Mouse (Mus musculus): ENCODE measurements around the gene Prkacb. TPM values are rescaled to one million over a fixed set of nuclear protein-coding genes. Genes with fewer than 3 reads are reported as not detected.

The Prkacb gene
- total and polyA plus RNA-seq, 2 experiments from 2014 or later: 180 to 235 TPM

- TF ChIP-seq CTCF (IDR thresholded peaks at IDR 0.05; ENCODE audit: low read depth): no peak
- 72% methylated on average over 7 of the region's 7 CpGs for WGBS
- H3K4me3 ChIP-seq (ENCODE audit: low read length): no peak overlapping the region
- H3K27ac ChIP-seq: no peak overlapping the region
- H3K36me3 ChIP-seq (ENCODE audit: insufficient read depth, low read length): no peaks in the 10 kb centered on the region
- H3K9ac ChIP-seq (replicated peaks; ENCODE audit: low read length): no peak overlapping the region
- H3K9me3 ChIP-seq (ENCODE audit: low read length): no peaks in the 10 kb centered on the region
- no peak overlapping the region for H3K4me2 ChIP-seq (ENCODE audit: low read depth, low read length)
- ATAC-seq (no peak), DNase-seq (ENCODE audit: low spot score) (no peak)
- no peaks in the 10 kb centered on the region for H3K27me3 ChIP-seq (ENCODE audit: insufficient read depth, low read length)
- no peaks in the 10 kb centered on the region for H3K4me1 ChIP-seq (ENCODE audit: insufficient read depth, low read length)
These were observed 101.7 kb downstream of the Prkacb start for GRCm38 (mm10) chr3:146711084-146711483.

GRCm38 (mm10) chr3:146709086-146709485, 103.7 kb downstream of the Prkacb start:
- DNase-seq (ENCODE audit: low spot score): no peak
- ATAC-seq: no peak
- TF ChIP-seq CTCF (IDR thresholded peaks at IDR 0.05; ENCODE audit: low read depth): no peak
- Histone ChIP-seq H3K4me1 (ENCODE audit: insufficient read depth, low read length) (no peaks in the 10 kb centered on the region), H3K4me2 (ENCODE audit: low read depth, low read length) (no peak overlapping the region), H3K9ac (replicated peaks; ENCODE audit: low read length) (no peak overlapping the region), H3K27me3 (ENCODE audit: insufficient read depth, low read length) (no peaks in the 10 kb centered on the region), H3K4me3 (ENCODE audit: low read length) (no peak overlapping the region), H3K36me3 (ENCODE audit: insufficient read depth, low read length) (no peaks in the 10 kb centered on the region), H3K27ac (no peak overlapping the region), H3K9me3 (ENCODE audit: low read length) (no peaks in the 10 kb centered on the region)
- WGBS: 86% methylated on average over 1 of the region's 1 CpGs

- Histone ChIP-seq H3K4me1 (ENCODE audit: insufficient read depth, low read length) (no peaks in the 10 kb centered on the region), H3K9me3 (ENCODE audit: low read length) (no peaks in the 10 kb centered on the region), H3K27me3 (ENCODE audit: insufficient read depth, low read length) (no peaks in the 10 kb centered on the region), H3K27ac (no peak overlapping the region), H3K4me2 (ENCODE audit: low read depth, low read length) (no peak overlapping the region), H3K9ac (replicated peaks; ENCODE audit: low read length) (no peak overlapping the region), H3K36me3 (ENCODE audit: insufficient read depth, low read length) (no peaks in the 10 kb centered on the region), H3K4me3 (ENCODE audit: low read length) (no peak overlapping the region)
- DNase-seq (ENCODE audit: low spot score): no peak
- WGBS: 88% methylated on average over 3 of the region's 3 CpGs
- no peak for TF ChIP-seq CTCF (IDR thresholded peaks at IDR 0.05; ENCODE audit: low read depth)
- no peak for ATAC-seq
These were observed 104.4 kb downstream of the Prkacb start for GRCm38 (mm10) chr3:146708381-146708780.

GRCm38 (mm10) chr3:146704099-146704498, 108.7 kb downstream of the Prkacb start:
- no peak for TF ChIP-seq CTCF (IDR thresholded peaks at IDR 0.05; ENCODE audit: low read depth)
- no peaks in the 10 kb centered on the region for H3K9me3 ChIP-seq (ENCODE audit: low read length)
- no peaks in the 10 kb centered on the region for H3K4me1 ChIP-seq (ENCODE audit: insufficient read depth, low read length)
- DNase-seq (ENCODE audit: low spot score) (no peak), ATAC-seq (no peak)
- no peak overlapping the region for H3K4me3 ChIP-seq (ENCODE audit: low read length)
- no peak overlapping the region for H3K27ac ChIP-seq
- no peaks in the 10 kb centered on the region for H3K27me3 ChIP-seq (ENCODE audit: insufficient read depth, low read length)
- no peak overlapping the region for H3K9ac ChIP-seq (replicated peaks; ENCODE audit: low read length)
- no peak overlapping the region for H3K4me2 ChIP-seq (ENCODE audit: low read depth, low read length)
- WGBS: 89% methylated on average over 4 of the region's 4 CpGs
- no peaks in the 10 kb centered on the region for H3K36me3 ChIP-seq (ENCODE audit: insufficient read depth, low read length)

GRCm38 (mm10) chr3:146700051-146700450, 112.7 kb downstream of the Prkacb start:
- no peak for TF ChIP-seq CTCF (IDR thresholded peaks at IDR 0.05; ENCODE audit: low read depth)
- Histone ChIP-seq H3K4me1 (ENCODE audit: insufficient read depth, low read length) (no peaks in the 10 kb centered on the region), H3K4me3 (ENCODE audit: low read length) (no peak overlapping the region), H3K36me3 (ENCODE audit: insufficient read depth, low read length) (no peaks in the 10 kb centered on the region), H3K27ac (no peak overlapping the region), H3K27me3 (ENCODE audit: insufficient read depth, low read length) (no peaks in the 10 kb centered on the region), H3K9me3 (ENCODE audit: low read length) (no peaks in the 10 kb centered on the region), H3K4me2 (ENCODE audit: low read depth, low read length) (no peak overlapping the region), H3K9ac (replicated peaks; ENCODE audit: low read length) (no peak overlapping the region)
- ATAC-seq (no peak), DNase-seq (ENCODE audit: low spot score) (no peak)
- 85% methylated on average over 11 of the region's 11 CpGs for WGBS

GRCm38 (mm10) chr3:146698982-146699381, 113.8 kb downstream of the Prkacb start:
- DNase-seq (ENCODE audit: low spot score) (no peak), ATAC-seq (no peak)
- H3K27ac ChIP-seq: no peak overlapping the region
- TF ChIP-seq CTCF (IDR thresholded peaks at IDR 0.05; ENCODE audit: low read depth): no peak
- no peaks in the 10 kb centered on the region for H3K4me1 ChIP-seq (ENCODE audit: insufficient read depth, low read length)
- 52% methylated on average over 11 of the region's 11 CpGs for WGBS
- no peak overlapping the region for H3K4me2 ChIP-seq (ENCODE audit: low read depth, low read length)
- H3K36me3 ChIP-seq (ENCODE audit: insufficient read depth, low read length): no peaks in the 10 kb centered on the region
- no peaks in the 10 kb centered on the region for H3K9me3 ChIP-seq (ENCODE audit: low read length)
- no peaks in the 10 kb centered on the region for H3K27me3 ChIP-seq (ENCODE audit: insufficient read depth, low read length)
- H3K4me3 ChIP-seq (ENCODE audit: low read length): no peak overlapping the region
- no peak overlapping the region for H3K9ac ChIP-seq (replicated peaks; ENCODE audit: low read length)

- Histone ChIP-seq H3K4me1 (ENCODE audit: insufficient read depth, low read length) (no peaks in the 10 kb centered on the region), H3K4me3 (ENCODE audit: low read length) (no peak overlapping the region), H3K9ac (replicated peaks; ENCODE audit: low read length) (no peak overlapping the region), H3K36me3 (ENCODE audit: insufficient read depth, low read length) (no peaks in the 10 kb centered on the region), H3K9me3 (ENCODE audit: low read length) (no peaks in the 10 kb centered on the region), H3K27me3 (ENCODE audit: insufficient read depth, low read length) (no peaks in the 10 kb centered on the region), H3K27ac (no peak overlapping the region), H3K4me2 (ENCODE audit: low read depth, low read length) (no peak overlapping the region)
- 80% methylated on average over 5 of the region's 5 CpGs for WGBS
- DNase-seq (ENCODE audit: low spot score) (no peak), ATAC-seq (no peak)
- no peak for TF ChIP-seq CTCF (IDR thresholded peaks at IDR 0.05; ENCODE audit: low read depth)
These were observed 120.2 kb downstream of the Prkacb start for GRCm38 (mm10) chr3:146692547-146692946.

Data from hindbrain, postnatal 0 days (tissue).